Mouse (Mus musculus): ENCODE measurements around the gene Gm8300.

- TF ChIP-seq POLR2A (IDR thresholded peaks at IDR 0.05; ENCODE audit: borderline replicate concordance, low read depth, low read length) (no peak), CTCF (IDR thresholded peaks at IDR 0.05; ENCODE audit: low read depth, low read length) (no peak)
Measured at GRCm38 (mm10) chr12:87474756-87475155, 39.4 kb upstream of the Gm8300 start.
